Mouse (Mus musculus) cerebellum, postnatal 4 days (tissue): ENCODE data around the gene Prr3.
"Not testable (repeated sequence)": the region's sequence is repeated elsewhere in the genome, so short reads cannot be mapped to it uniquely, and the experiment has no call there.

ENCODE experiments used
- DNase-seq, 2 experiments: peaks; one replicate each; pipeline ENCODE4 v3.0.0; 2022; ENCODE audit warnings: low spot score in 2 of 2, mixed read lengths in 1 of 2

Gene Prr3

DNA sequence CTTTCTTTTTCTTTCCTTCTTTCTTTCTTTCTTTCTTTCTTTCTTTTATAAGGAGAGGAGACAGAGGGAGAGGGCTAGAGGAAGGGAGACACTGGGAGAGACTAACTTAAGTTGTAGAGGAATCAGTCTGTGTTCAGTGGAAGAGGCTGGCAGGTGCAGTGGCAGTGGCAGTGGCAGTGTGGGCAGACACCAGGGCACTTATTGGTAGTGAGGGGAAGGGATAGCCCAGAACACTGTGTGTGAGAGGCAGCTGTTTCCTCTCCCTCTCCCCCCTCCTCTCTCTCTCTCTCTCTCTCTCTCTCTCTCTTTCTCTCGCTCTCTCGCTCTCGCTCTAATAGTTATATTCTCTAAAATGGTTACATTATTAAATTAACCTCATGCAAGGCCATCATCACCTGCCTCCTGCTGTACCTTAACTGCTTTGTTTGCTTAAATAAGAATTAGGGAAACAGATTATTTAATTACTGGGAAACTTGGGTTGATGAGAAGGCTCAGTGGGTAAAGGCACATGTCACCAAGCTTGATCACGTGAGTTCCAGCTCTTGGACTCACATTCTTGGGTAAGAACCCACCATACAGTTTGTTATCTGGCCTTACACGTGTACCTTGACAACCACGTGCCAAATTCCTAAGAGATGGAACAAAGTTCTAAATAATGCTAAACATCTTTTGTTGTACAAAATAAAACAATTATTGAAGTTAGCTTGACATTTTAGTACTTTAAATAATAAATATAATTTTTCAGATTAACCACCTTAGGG lies 18.7 kb upstream of the Prr3 start:
- DNase-seq = no peak

GRCm38 (mm10) chr17:35997713-35998510 lies 17.9 kb upstream of the Prr3 start:
- no peak for DNase-seq

- DNase-seq = peak; percentile 91 to 98
These were observed 16.9 kb upstream of the Prr3 start for GRCm38 (mm10) chr17:35996949-35997348.

- no peak for DNase-seq
These were observed 14.8 kb upstream of the Prr3 start for GRCm38 (mm10) chr17:35994879-35995240.

- peak in 1 of 2 experiments; percentile 59 for DNase-seq
These were observed 14.3 kb upstream of the Prr3 start for GRCm38 (mm10) chr17:35994175-35994878.

DNA sequence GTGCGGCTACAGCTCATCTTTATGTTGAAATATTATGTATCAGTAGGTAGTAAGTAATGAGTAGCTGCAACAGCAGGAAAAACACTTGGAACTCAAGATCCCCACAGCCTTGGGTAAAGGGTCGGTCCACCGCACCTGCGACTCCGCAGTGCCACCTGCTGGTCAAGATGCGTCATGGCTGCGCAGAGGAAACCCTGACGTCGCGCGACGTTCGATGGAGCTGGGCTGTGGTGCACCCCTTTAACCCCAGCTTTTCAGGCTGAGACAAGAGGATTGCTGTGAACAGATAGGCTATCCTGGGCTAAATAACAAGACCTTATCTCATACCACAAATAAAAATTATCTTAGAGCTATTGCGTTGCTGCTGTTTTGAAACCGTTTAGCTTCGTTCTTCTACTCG lies 13.6 kb upstream of the Prr3 start:
- peak; percentile 66 to 76 for DNase-seq

GRCm38 (mm10) chr17:35991781-35992180 lies 11.7 kb upstream of the Prr3 start:
- no peak for DNase-seq

DNA sequence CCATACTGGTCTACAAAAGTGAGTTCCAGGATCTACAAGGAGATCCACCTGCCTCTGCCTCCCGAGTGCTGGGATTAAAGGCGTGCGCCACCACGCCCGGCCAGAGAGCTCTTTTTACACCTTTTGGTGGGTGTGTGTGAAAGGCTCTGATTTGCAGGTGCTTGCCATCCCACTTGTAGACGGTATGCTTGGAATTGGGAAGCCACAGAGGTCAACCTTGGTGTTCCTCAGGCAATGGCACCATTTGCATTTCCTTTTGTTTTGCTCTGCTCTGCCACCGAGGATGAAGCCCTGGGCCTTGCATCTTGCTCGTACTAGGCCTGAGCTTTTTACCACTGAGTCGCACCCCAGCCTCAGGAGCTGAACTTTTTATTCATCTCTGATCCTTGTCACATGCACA lies 1.7 kb upstream of the Prr3 start:
- no peak for DNase-seq

GRCm38 (mm10) chr17:35980363-35980754 lies 323 bp upstream of the Prr3 start:
- peak in 1 of 2 experiments; percentile 52 for DNase-seq

DNA sequence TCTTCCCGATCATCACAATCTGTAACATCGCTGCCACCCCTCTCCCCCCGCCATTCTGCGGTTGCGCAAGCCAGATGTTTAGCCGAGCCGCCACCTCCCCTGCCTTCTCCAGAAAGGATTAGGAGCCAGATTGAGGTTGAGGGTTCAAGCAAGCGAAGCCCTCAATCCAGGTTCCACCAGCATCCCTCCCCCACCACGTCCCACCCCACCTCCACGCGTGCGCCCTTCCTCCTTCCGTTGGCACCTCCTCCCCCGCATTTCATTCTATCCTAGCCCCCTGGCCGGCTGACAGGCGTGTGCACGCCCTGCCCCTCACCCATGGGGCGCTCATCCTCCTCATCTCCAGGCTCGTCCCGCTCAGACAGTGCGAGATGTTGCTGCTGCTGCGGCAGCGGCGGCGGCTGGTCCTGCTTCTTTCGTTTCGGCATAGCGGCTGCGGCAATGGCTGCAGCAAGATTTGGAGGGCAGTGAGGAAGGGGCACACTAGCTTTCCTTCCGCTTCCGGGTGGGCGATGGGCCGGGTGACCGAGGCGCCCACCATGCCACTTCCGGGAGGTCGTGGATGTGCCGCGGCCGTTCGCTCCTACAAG lies 1.1 kb downstream of the Prr3 start:
- DNase-seq = peak; percentile 66 to 86

GRCm38 (mm10) chr17:35972131-35972530 lies 7.9 kb downstream of the Prr3 start:
- DNase-seq = no peak

DNA sequence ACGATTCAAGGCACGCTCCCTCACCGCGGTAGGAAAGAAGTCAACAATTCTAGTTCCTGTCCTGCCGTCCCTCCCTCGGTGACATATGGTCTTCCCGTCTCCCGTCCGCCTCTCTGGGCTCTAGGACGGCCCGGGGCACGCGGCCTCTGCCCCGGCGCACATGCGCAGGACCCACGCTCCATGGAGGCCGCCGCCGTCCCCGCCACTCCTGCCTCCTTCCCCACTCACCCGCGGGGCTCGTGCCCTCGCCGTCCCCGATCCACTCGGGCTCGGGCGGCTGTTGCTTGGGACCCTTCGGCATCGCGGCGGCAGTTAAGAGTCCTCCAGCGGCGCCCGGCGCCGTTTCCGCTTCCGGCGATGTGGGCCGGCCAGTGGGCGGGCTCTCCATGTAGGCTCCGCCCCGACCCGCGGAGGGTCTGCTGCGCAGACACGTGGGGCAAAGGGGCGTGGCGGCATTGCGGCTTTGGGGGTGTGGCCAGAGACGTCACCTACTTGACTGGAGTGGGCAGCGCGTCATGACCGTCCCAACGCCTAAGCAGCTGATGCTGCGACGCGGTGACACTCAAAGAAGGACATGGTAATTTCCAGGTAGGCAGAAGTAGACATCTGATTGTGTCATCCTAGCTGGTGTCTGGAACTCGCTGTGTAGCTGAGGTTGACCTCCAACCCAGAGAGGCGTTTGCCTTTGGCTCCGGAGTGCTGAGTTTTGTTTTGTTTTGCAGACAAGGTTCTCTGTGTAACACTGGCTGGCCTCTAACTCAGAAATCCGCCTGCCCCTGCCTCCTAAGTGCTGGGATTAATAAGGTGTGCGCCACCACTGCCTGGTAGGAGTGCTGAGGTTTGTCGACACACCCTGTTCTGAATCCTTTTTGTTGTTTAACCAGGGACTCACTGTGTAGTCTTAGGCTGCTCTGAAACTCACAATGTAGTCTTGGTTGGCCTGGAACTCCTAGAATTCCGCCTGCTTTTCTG lies 10.3 kb downstream of the Prr3 start, which contains the start of gene Abcf1:
Abcf1 (minus strand) TSS at position 344 of the 972 bp plus-strand sequence.
- peak; percentile 96 to 99 for DNase-seq

DNA sequence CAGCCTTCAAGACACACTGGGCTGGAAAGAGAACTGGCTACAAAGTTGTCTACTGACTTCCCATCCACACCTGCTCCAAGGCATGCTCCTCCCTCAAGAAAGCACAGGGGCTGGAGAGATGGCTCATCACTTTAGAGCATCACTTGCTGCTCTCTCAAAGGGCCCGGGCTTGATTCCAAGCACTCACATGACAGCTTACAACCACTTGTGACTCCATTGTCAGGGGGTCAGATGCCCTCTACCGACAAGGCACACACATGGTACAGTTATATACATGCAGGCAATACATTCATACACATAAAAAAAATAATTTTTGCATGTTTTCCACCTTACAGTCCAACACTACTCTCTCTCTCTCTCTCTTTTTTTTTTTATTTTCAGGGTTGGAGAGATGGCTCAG lies 12.4 kb downstream of the Prr3 start:
- DNase-seq = no peak

- no peak for DNase-seq
These were observed 16.8 kb downstream of the Prr3 start for GRCm38 (mm10) chr17:35963279-35963678.

DNA sequence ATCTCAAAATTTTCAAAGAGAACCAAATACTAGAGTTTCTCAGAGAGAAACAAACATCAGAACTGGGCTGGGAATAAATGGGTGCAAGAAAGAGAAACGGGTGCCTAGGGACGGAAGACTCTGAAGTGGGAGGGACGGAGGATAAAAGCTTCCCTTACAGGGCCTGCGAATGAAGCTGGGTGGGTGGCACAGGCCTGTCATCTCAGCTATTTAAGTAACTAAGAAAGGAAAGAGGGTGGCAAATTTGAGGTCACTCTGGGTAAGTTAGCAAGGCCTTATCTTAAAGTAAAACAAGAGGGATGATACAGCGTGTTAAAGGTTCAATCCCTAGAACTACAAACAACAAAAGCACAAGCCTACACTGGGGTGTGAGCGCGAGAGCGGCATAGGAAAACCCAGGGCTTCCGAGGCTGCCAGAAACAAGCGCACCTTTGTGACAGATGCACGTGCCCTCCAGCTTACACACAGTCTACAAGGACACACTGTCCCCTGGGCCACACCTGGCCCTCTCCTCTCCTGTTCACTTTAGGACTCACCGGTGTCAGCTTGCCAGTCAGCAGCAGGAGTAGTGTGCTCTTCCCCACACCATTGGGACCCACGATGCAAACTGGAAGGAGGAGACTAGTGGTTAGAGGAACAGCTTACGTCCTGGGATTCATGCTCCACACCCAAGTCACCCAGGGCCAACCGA lies 21.4 kb downstream of the Prr3 start:
- DNase-seq = no peak

DNA sequence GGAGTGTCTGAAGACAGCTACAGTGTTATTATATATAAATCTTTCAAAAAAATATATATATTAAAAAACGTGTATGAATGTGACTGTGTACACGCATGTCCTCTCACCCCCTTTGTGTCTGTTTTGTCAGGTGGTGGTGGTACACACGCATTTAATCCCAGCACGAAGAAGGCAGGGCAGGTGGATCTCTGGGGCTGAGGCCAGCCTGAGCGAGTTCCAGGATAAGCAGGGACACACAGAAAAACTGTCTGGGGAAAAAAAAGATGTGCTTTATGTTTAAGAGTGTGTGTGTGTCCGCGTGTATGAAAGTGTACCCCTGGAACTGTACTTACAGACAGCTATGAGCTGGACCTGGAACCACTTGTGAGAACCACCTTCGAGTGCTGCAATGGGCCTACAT lies 25.4 kb downstream of the Prr3 start:
- no peak for DNase-seq

GRCm38 (mm10) chr17:35952559-35952958 lies 27.5 kb downstream of the Prr3 start:
- DNase-seq = not testable (repeated sequence)

DNA sequence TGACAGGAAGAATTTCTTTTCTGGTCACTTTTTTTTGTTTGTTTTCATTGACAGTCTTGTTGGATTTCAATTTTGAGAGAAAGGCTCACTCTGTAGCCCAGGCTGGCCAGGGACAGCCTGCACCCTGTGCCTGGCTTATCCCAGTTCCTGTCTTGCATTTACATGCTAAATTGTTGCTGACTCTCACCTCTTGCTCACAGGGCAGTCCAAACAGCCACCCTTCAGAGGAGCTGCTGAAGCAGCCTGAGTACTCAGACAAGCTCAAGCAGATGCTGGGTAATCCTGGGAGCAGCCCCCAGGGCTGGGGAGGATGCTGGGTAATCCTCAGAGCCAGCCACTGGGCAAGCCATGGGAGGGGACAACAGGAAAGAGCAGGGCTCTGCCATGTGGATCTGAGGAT lies 29.1 kb downstream of the Prr3 start:
- DNase-seq = not testable (repeated sequence)

DNA sequence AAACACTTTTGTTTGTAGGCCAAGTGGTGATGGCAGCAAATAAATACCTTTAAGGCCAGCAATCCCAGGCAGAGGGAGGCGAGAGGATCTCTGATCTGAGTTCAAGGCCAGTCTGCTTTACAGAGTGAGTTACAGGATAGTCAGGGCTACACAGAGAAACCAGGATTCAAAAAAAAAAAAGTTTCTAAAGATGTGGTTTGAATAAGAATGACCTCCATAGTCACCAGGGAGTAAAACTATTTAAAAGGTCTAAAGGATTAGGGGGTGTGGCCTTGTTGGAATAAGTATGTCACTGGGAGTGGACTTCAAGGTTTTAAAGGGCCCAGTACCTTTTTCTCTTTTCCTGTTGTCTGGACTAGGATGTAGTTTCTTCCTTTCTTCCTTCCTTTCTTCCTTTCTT lies 40.1 kb downstream of the Prr3 start:
- DNase-seq = no peak

- DNase-seq = no peak
These were observed 40.9 kb downstream of the Prr3 start for GRCm38 (mm10) chr17:35939108-35939507.
